Mouse (Mus musculus) frontal cortex, postnatal 36 days (tissue): Measurements from ENCODE around the gene Igdcc3.

Experiments used
- DNase-seq, 2 experiments: peaks; one replicate each; pipeline ENCODE4 v3.0.0; 2022; ENCODE audit warnings: low spot score in 2 of 2

Gene Igdcc3

GRCm38 (mm10) chr9:65175939-65176871 is 35.2 kb downstream of the Igdcc3 start:
- peak in 1 of 2 experiments; percentile 9 for DNase-seq

GRCm38 (mm10) chr9:65177497-65177896 is 36.5 kb downstream of the Igdcc3 start:
- no peak for DNase-seq

DNA sequence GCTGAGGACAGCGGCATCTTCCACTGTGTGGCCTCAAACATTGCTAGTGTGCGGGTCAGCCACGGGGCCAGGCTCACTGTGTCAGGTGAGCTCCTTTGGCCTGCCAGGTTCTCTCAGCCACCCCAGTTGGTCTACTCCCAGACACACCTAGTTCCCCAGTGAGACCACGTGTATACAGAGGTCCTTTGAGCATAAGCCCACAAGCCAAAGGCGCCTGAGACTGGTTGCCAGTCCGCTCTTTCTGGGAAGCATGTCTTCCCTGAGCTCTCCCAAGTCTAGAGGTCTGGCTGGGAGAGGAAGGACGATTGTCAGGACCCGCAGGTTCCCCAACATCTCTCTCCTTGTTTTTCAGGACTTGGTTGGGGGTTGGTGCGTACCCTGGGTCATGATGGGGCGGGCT is 36.9 kb downstream of the Igdcc3 start:
- no peak for DNase-seq

GRCm38 (mm10) chr9:65178336-65179213 is 37.6 kb downstream of the Igdcc3 start:
- peak in 1 of 2 experiments; percentile 25 for DNase-seq

DNA sequence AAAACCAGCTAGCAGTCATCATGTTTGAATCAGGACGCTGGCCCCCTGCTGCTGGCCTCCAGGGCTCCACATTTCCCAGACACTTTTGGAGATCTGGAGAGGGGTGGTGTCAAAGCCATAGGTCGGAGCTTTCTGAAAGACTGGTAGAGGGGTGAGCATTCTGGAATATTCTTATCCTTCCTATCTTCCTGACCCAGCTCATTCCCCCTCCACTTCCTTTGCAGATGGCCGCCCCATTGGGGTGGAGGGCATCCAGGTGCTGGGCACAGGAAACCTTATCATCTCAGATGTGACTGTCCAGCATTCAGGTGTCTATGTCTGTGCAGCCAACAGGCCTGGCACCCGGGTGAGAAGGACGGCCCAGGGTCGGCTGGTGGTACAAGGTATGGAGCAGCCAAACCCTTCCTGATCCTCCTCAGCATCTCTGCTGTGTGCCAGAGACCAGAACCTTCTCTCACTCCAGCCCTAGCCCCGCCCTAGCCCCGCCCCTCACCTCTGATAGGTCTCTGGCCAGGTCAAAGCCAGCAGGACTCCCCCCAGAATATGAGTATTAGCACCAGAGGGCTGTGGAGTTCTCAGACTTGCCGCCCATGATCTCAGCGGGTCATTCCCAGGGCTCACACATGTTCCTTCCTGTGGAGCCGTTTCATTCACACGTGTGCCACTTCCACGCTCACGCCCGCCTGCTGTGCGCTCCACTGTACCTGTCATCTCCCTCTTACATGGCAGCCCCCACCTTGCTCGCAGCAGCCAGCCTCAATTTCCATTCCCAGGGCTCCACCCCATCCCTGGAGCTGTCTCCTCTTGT is 39.0 kb downstream of the Igdcc3 start:
- DNase-seq: no peak

DNA sequence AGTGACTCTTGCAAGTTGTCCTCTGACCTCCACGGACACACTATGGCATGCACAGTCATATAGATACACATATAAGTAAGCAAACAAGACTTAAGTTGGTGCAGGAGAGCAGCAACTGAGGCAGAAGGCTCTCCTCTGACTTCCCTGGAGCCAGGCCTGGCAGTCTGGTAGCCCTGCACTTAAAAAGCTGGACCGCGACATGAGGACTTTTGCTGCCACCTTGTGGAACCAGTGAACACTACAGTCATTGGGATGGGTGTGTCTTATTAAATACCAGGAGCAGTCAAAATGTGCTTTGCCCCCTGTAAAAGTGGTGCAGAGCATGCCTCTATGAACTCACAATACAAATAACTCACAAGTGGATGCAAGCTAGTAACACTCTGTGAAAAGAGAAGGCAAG is 47.6 kb downstream of the Igdcc3 start:
- peak; percentile 80 to 91 for DNase-seq

DNA sequence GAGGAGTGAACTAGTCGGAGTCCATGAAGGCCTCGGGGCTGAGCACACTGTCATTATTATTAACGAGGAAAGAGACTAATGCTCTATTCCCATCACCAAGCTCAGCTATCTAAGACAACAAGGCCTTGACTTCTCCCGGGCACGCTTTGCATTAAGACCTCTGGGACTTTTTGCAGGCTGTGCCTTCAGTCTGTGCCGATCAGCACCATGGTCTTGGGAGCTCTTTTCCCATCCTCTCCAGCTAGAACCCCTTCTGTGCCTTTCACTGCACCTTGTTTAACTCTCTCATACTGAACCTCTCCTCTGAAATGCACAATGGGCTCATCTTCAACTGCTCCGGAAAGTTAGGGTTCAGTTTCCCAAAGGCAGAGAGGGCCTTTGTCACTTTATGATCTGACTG is 49.3 kb downstream of the Igdcc3 start:
- DNase-seq: no peak

DNA sequence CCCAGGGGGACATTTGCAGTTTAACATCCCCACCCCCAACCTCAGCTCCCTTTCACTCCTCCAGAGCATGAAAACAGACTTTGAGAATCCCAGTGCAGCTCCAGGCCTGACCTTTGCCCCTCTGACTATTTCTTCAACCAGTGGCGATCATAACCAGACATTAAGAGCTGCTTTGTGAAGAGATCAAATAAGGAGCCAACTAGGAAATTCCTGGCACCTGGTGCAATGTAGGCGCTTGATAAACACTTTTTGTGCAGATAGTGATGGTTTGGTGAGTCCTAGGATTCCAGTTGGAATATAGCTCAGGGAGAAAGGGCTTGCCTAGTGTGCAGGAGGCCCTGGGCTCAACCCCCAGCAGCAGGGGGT is 50.4 kb downstream of the Igdcc3 start:
- DNase-seq: no peak

DNA sequence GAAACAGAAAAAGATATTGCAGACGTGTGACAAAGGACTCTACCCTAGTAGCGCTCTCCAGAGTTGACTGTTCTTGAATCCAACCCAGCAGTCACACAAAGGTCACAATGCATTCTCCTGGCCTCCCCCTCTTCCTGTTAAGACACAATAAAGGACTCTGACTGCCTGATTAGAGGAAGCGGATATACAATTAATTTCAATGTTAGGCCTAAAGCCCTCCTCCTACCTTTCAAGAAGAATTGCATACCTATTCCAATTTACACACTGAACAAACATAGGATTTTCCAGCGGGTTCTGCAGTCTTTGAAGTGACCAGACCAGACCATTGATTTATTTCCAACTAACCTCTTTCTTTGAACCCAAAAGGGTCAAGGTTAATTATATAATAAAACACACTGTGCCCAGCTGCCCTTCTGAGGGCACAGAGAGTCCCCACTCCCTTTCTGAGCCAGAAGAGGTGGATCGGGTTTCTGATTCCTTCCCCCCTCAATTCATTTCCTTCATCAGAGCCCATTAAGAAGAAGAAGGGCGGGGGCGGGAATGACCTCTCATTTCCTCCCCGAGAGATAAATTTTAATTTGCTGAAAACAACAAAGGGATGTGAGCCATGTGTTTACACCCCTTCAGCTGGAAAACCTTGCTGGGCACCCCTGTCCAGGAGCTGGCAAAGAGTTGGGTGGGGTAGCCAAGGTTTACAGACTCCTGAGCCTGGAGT is 50.9 kb downstream of the Igdcc3 start:
- DNase-seq: no peak

DNA sequence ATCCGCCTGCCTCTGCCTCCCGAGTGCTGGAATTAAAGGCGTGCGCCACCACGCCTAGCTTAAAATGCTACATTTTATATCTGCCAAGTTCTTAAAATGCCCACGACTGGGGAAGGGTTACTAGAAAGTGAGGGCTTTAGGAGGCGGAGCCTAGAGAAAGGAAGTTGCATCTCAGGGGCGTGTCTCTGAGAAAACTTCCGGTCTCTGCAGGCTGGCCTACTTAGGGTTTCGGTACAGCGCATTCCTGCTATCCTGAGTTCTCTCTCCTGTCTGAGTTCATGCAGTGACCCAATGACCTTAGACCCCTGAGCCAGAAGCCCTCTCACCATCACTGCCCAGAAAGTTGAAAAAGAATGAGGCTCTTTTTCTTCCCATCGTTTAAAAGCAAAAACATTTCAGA is 52.2 kb downstream of the Igdcc3 start:
- no peak for DNase-seq

- DNase-seq: no peak
These were observed 54.1 kb downstream of the Igdcc3 start, which contains the start of gene Parp16 for GRCm38 (mm10) chr9:65195053-65195452. TSS of gene Parp16 (plus strand) at chr9:65195353.

DNA sequence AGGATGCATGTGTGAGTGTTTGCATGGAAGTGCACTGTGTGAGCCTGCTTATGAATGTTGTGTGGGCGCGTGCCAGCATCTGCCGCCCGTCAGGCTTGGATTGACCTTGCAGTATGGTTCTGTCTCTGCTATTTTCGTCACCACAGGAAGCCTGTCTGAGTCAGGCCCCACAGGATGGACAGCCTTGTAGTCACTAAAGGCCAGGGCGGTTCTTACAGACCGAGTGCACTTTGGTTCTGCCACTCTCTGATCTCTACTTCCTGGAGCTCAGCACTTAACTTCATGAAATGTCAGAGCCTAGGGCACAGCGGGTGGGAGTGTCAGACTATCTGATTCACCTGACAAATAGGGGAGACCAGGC is 54.6 kb downstream of the Igdcc3 start:
- DNase-seq: peak in 1 of 2 experiments; percentile 19

GRCm38 (mm10) chr9:65195982-65196737 is 55.2 kb downstream of the Igdcc3 start:
- no peak for DNase-seq

GRCm38 (mm10) chr9:65196738-65197569 is 56.0 kb downstream of the Igdcc3 start:
- DNase-seq: peak; percentile 92 to 96

- no peak for DNase-seq
These were observed 56.8 kb downstream of the Igdcc3 start for GRCm38 (mm10) chr9:65197826-65198225.

DNA sequence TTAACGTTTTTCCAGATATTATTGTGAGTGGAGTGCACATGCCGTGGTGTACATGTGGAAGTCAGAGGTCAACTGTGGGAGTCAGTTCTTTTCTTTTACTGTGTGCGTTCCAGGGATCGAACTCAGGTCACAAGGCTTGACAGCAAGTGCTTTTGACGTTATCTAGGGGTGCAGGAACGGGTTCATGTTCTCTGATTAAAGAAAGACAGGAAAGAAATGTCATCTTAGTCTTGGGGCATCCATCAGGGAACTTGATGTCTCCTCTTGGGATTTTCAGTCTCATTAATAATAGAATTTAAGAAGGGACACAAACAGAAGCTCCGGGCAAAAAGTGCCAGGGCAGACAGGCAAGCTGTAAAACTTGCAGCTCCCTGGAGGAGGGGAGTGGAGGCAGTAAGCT is 58.7 kb downstream of the Igdcc3 start:
- DNase-seq: no peak

GRCm38 (mm10) chr9:65200606-65201005 is 59.6 kb downstream of the Igdcc3 start:
- DNase-seq: no peak

- DNase-seq: no peak
These were observed 60.0 kb downstream of the Igdcc3 start for GRCm38 (mm10) chr9:65201021-65201380.

GRCm38 (mm10) chr9:65201381-65202164 is 60.6 kb downstream of the Igdcc3 start:
- DNase-seq: peak; percentile 77 to 86
